ENCODE assay signal across 22 mouse cellular contexts in genomic region chr10:77234991-77235616, GRCm38 (mm10). TPM values are rescaled to one million over a fixed set of nuclear protein-coding genes. Genes with fewer than 3 reads are reported as not detected.
A peak's percentile ranks its signal among the peaks of the same experiment; 100 is the strongest.
DNase-seq lines count a peak whose midpoint lies in the region; ATAC-seq and TF ChIP-seq lines count a peak whose summit lies in the region.
"Had no signal": no experiment of that assay in that cellular context is flagged by ENCODE, and none has a peak within 500 bp of the region (broad histone marks: within the 10 kb centered on the region; RNA-seq: fewer than 3 reads in every experiment).

No protein-coding gene starts in this region.

- TF ChIP-seq EP300 in ES-Bruce4 (IDR thresholded peaks at IDR 0.05; ENCODE audit: insufficient read depth, low read depth, low read length): no peak

- no peak overlapping the region for H3K4me3 ChIP-seq in gastrocnemius, adult 2 months
- H3K4me3 ChIP-seq in kidney, embryonic 14.5 days (ENCODE audit: low read length): no peak overlapping the region
- H3K4me3 ChIP-seq in ES-Bruce4 (ENCODE audit: low read depth, low read length): peak overlapping the region; percentile 3; the same call in 1 of the 2 replicates
- H3K4me3 ChIP-seq: embryonic facial prominence, embryonic 15.5 days; hindbrain, embryonic 13.5 days; limb, embryonic 15.5 days; midbrain, embryonic 12.5 days had no signal

- intact Hi-C loops in gastrocnemius, adult 2 months (cut with DNase I): no loop called here

- H3K9ac ChIP-seq in kidney, embryonic 14.5 days (ENCODE audit: low read depth, low read length): no peak overlapping the region
- H3K9ac ChIP-seq in ES-Bruce4 (ENCODE audit: low read depth, poor library complexity, severe bottlenecking): no peak overlapping the region
- H3K9ac ChIP-seq: embryonic facial prominence, embryonic 15.5 days; hindbrain, embryonic 13.5 days; limb, embryonic 15.5 days; midbrain, embryonic 12.5 days had no signal

- 0 out of 2 replicates have a peak overlapping the region, but pooled peaks have one; percentile 35 for H3K27ac ChIP-seq in gastrocnemius, adult 2 months
- no peak overlapping the region for H3K27ac ChIP-seq in kidney, embryonic 14.5 days (ENCODE audit: low read depth, low read length)
- H3K27ac ChIP-seq in ES-Bruce4 (ENCODE audit: insufficient read depth, low read length): no peak overlapping the region
- H3K27ac ChIP-seq: embryonic facial prominence, embryonic 15.5 days; hindbrain, embryonic 13.5 days; limb, embryonic 15.5 days; midbrain, embryonic 12.5 days had no signal

- no peak for TF ChIP-seq CTCF in gastrocnemius, adult 2 months (IDR thresholded peaks at IDR 0.05)
- TF ChIP-seq CTCF in ES-Bruce4 (IDR thresholded peaks at IDR 0.05; ENCODE audit: low read depth, low read length): no peak

- no peak for TF ChIP-seq POLR2A in ES-Bruce4 (IDR thresholded peaks at IDR 0.05; ENCODE audit: insufficient read depth, low read length)

- ATAC-seq in kidney, embryonic 14.5 days (ENCODE audit: low FRiP score, low TSS enrichment): no peak
- ATAC-seq: forebrain, embryonic 16.5 days had no signal

- DNase-seq in gastrocnemius, adult 2 months: no peak
- DNase-seq in gastrocnemius, postnatal 10 days: no peak
- peak; percentile 34 for DNase-seq in kidney, postnatal 14 days
- DNase-seq in kidney, postnatal 25 days: peak; percentile 43 to 70
- DNase-seq in frontal cortex, postnatal 10 days (ENCODE audit: low spot score in 2 of 2): no peak
- DNase-seq in adrenal gland, adult 8-10 months: no peak
- DNase-seq: adrenal gland, adult 2 months; B cell, adult 2 months; cerebellum, adult 11-12 months; cerebellum, postnatal 10 days; gastrocnemius, postnatal 36 days; heart, postnatal 36 days; layer of hippocampus, adult 9-11 months; lung, adult 18-20 months; right cerebral cortex, postnatal 14 days had no signal

- H3K4me2 ChIP-seq in kidney, embryonic 14.5 days (replicated peaks; ENCODE audit: low read depth, low read length): no peak overlapping the region
- H3K4me2 ChIP-seq: embryonic facial prominence, embryonic 15.5 days; hindbrain, embryonic 13.5 days; limb, embryonic 15.5 days; midbrain, embryonic 12.5 days had no signal

- H3K36me3 ChIP-seq in kidney, embryonic 14.5 days (ENCODE audit: control insufficient read depth, insufficient read depth, low read length): no peaks in the 10 kb centered on the region
- H3K36me3 ChIP-seq in ES-Bruce4 (ENCODE audit: control insufficient read depth, insufficient read depth, low read length, poor library complexity, severe bottlenecking): no peaks in the 10 kb centered on the region
- H3K36me3 ChIP-seq: embryonic facial prominence, embryonic 15.5 days; hindbrain, embryonic 13.5 days; limb, embryonic 15.5 days; midbrain, embryonic 12.5 days had no signal

- H3K4me1 ChIP-seq in kidney, embryonic 14.5 days (ENCODE audit: control insufficient read depth, insufficient read depth, low read length): peaks cover 11% of the 10 kb centered on the region
- H3K4me1 ChIP-seq in ES-Bruce4 (ENCODE audit: control insufficient read depth, insufficient read depth, low read length): no peaks in the 10 kb centered on the region
- H3K4me1 ChIP-seq: hindbrain, embryonic 13.5 days; midbrain, embryonic 12.5 days had no signal

- H3K9me3 ChIP-seq in kidney, embryonic 14.5 days (ENCODE audit: control insufficient read depth, low read length): no peaks in the 10 kb centered on the region
- no peaks in the 10 kb centered on the region for H3K9me3 ChIP-seq in ES-Bruce4 (replicated peaks; ENCODE audit: control insufficient read depth, insufficient read depth, low read length, poor library complexity, severe bottlenecking)
- H3K9me3 ChIP-seq: embryonic facial prominence, embryonic 15.5 days; hindbrain, embryonic 13.5 days; limb, embryonic 15.5 days; midbrain, embryonic 12.5 days had no signal

- 59% methylated on average over 12 of the region's 12 CpGs for WGBS in kidney, embryonic 14.5 days

- H3K27me3 ChIP-seq in kidney, embryonic 14.5 days (ENCODE audit: control insufficient read depth, insufficient read depth, low read length): no peaks in the 10 kb centered on the region
- H3K27me3 ChIP-seq in ES-Bruce4 (ENCODE audit: control insufficient read depth, insufficient read depth, low read length, poor library complexity, severe bottlenecking): no peaks in the 10 kb centered on the region
- H3K27me3 ChIP-seq: embryonic facial prominence, embryonic 15.5 days; hindbrain, embryonic 13.5 days; limb, embryonic 15.5 days; midbrain, embryonic 12.5 days had no signal

RNA-seq across cellular contexts. Expression of gene Pofut2, which starts 23.9 kb away (rescaled TPM):
- total RNA-seq in gastrocnemius, adult 2 months (2021): 10 to 100 TPM; 21.9 to 25.2 TPM
- 10 to 100 TPM; 37.2 to 45.5 TPM for total RNA-seq in gastrocnemius, postnatal 10 days (2021)
- polyA plus RNA-seq in kidney, embryonic 14.5 days (2014; fragmentation: Nextera tagmentation; extraction: Ambion mirVana): 96.3 and 112 TPM in 2 replicates
- 30.5 and 33.7 TPM in 2 replicates for polyA plus RNA-seq in ES-Bruce4 (2011; ENCODE audit: insufficient read depth, insufficient read length, low read depth, missing spikeins)
- 10 to 100 TPM; 82.9 to 90.5 (median 87.2) TPM for total RNA-seq in adrenal gland, adult 8-10 months (2022)

Comparison
In these comparisons a context has a peak if more than half of its experiments do, and no peak if none do; other contexts are left out.
1. DNase-seq: peak in kidney, postnatal 14 days (single experiment) and kidney, postnatal 25 days (2 of 2); none in gastrocnemius, adult 2 months (single experiment), gastrocnemius, postnatal 10 days (single experiment), frontal cortex, postnatal 10 days (0 of 2) and adrenal gland, adult 8-10 months (single experiment).